Mouse (Mus musculus): ENCODE measurements at regions not wholly inside any gene's neighbourhood (a gene's known extent, or its start where the extent isn't known, plus 50 kb on each side); places are given as distances from the start of the nearest gene placed in this dataset.

DNA sequence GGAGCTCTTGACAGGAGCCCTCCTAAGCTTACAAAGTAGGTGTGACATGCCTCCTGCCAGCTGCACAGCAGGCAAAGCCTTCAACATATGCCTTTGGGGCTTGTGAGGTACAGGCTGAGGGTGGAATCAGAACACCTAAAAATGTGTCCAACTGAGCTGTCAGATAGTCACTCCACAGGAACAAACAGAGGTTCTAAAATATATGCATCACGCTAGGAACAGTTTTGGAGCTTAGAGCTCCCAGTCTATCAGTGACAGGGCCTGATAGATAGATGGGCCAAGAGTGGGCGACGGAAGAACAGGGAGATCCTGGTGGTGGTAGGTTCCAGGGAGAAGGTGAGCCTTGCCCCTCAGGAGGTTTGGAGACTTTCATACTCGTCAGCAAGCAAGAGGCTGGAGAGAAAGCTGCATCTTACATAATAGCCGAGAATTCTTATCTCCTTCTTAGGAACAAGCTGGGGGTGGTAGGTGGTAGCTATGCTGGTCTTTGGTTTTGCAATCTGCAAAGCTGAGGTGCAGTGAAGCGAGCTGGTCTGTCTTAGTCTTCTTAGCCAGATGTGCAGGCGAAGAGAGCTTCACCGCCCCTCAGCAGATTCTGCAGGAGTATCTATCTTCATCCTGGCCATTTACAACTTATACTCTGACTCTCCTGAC, 121.5 kb upstream of the Slc30a5 start:
- H3K27ac ChIP-seq (ENCODE audit: low read depth, low read length), result no peak overlapping the region
- H3K36me3 ChIP-seq (ENCODE audit: control insufficient read depth, insufficient read depth), result no peaks in the 10 kb centered on the region
- no peak for TF ChIP-seq CTCF (IDR thresholded peaks at IDR 0.05; ENCODE audit: low read depth)
- no peak overlapping the region for H3K4me2 ChIP-seq (replicated peaks; ENCODE audit: low read depth)
- WGBS, result 75% methylated on average over 8 of the region's 8 CpGs
- no peaks in the 10 kb centered on the region for H3K27me3 ChIP-seq (replicated peaks; ENCODE audit: control insufficient read depth, insufficient read depth, low read length)
- no peak for ATAC-seq
- H3K9me3 ChIP-seq (ENCODE audit: control insufficient read depth), result no peaks in the 10 kb centered on the region
- H3K9ac ChIP-seq (ENCODE audit: low read depth, low read length), result no peak overlapping the region
- no peaks in the 10 kb centered on the region for H3K4me1 ChIP-seq (replicated peaks; ENCODE audit: control insufficient read depth, insufficient read depth, low read length)
- no peak overlapping the region for H3K4me3 ChIP-seq (ENCODE audit: low read depth, low read length)

- H3K4me3 ChIP-seq (ENCODE audit: low read depth, low read length), result no peak overlapping the region
- H3K4me1 ChIP-seq (replicated peaks; ENCODE audit: control insufficient read depth, insufficient read depth, low read length), result no peaks in the 10 kb centered on the region
- H3K9me3 ChIP-seq (ENCODE audit: control insufficient read depth), result no peaks in the 10 kb centered on the region
- no peak overlapping the region for H3K9ac ChIP-seq (ENCODE audit: low read depth, low read length)
- no peaks in the 10 kb centered on the region for H3K27me3 ChIP-seq (replicated peaks; ENCODE audit: control insufficient read depth, insufficient read depth, low read length)
- ATAC-seq, result no peak
- 58% methylated on average over 1 of the region's 1 CpGs for WGBS
- no peaks in the 10 kb centered on the region for H3K36me3 ChIP-seq (ENCODE audit: control insufficient read depth, insufficient read depth)
- H3K27ac ChIP-seq (ENCODE audit: low read depth, low read length), result no peak overlapping the region
- TF ChIP-seq CTCF (IDR thresholded peaks at IDR 0.05; ENCODE audit: low read depth), result no peak
- H3K4me2 ChIP-seq (replicated peaks; ENCODE audit: low read depth), result no peak overlapping the region
Observed at GRCm38 (mm10) chr13:100954106-100954505, 120.9 kb upstream of the Slc30a5 start.

GRCm38 (mm10) chr13:100951185-100951508, 117.9 kb upstream of the Slc30a5 start:
- ATAC-seq, result no peak
- no peak overlapping the region for H3K9ac ChIP-seq (ENCODE audit: low read depth, low read length)
- no peak overlapping the region for H3K4me2 ChIP-seq (replicated peaks; ENCODE audit: low read depth)
- no peaks in the 10 kb centered on the region for H3K36me3 ChIP-seq (ENCODE audit: control insufficient read depth, insufficient read depth)
- TF ChIP-seq CTCF (IDR thresholded peaks at IDR 0.05; ENCODE audit: low read depth), result no peak
- no peak overlapping the region for H3K27ac ChIP-seq (ENCODE audit: low read depth, low read length)
- H3K4me1 ChIP-seq (replicated peaks; ENCODE audit: control insufficient read depth, insufficient read depth, low read length), result no peaks in the 10 kb centered on the region
- no peak overlapping the region for H3K4me3 ChIP-seq (ENCODE audit: low read depth, low read length)
- H3K27me3 ChIP-seq (replicated peaks; ENCODE audit: control insufficient read depth, insufficient read depth, low read length), result no peaks in the 10 kb centered on the region
- no peaks in the 10 kb centered on the region for H3K9me3 ChIP-seq (ENCODE audit: control insufficient read depth)
- 89% methylated on average over 1 of the region's 1 CpGs for WGBS

DNA sequence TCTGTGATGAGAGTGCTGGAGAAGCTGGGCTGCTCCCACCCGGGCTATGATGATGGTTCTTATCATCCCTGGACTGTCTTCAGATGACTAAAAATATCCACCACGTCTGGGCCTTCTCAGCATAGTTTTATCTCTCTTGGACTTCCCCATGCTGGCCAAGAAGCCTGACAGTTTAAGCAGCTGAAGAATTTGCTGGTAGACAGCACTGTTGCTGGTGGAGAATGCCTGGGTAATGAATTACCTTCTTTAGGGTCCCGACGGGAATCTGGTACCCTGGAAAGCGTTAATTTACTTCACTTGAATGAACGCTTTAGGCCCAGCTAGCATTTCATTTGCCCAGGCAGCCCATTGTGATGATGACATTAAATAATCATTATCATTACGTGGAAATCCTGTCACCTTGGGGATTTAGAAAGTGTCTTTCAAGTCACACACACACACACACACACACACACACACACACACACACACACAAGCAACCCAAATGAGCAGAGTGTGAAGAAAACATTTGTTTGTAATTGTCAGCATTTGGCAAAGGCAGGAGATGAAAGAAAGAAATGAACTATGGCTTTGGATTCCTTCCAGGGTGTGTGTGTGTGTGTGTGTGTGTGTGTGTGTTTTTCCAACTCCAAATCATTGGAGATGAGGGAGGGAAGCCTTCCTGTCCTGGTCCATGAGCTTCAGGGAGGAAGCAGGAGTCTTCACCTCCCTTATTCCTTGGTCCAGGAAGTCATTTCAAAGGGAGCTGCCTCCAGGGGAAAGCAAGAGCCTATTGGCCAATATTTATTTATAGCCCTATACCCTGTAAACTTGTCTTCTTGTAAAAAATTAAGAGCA, 117.3 kb upstream of the Slc30a5 start:
- Histone ChIP-seq H3K4me1 (replicated peaks; ENCODE audit: control insufficient read depth, insufficient read depth, low read length) (no peaks in the 10 kb centered on the region), H3K4me3 (ENCODE audit: low read depth, low read length) (no peak overlapping the region), H3K9me3 (ENCODE audit: control insufficient read depth) (no peaks in the 10 kb centered on the region), H3K27ac (ENCODE audit: low read depth, low read length) (no peak overlapping the region), H3K9ac (ENCODE audit: low read depth, low read length) (no peak overlapping the region), H3K27me3 (replicated peaks; ENCODE audit: control insufficient read depth, insufficient read depth, low read length) (no peaks in the 10 kb centered on the region), H3K36me3 (ENCODE audit: control insufficient read depth, insufficient read depth) (no peaks in the 10 kb centered on the region), H3K4me2 (replicated peaks; ENCODE audit: low read depth) (no peak overlapping the region)
- ATAC-seq, result no peak
- no peak for TF ChIP-seq CTCF (IDR thresholded peaks at IDR 0.05; ENCODE audit: low read depth)
- 63% methylated on average over 7 of the region's 7 CpGs for WGBS

DNA sequence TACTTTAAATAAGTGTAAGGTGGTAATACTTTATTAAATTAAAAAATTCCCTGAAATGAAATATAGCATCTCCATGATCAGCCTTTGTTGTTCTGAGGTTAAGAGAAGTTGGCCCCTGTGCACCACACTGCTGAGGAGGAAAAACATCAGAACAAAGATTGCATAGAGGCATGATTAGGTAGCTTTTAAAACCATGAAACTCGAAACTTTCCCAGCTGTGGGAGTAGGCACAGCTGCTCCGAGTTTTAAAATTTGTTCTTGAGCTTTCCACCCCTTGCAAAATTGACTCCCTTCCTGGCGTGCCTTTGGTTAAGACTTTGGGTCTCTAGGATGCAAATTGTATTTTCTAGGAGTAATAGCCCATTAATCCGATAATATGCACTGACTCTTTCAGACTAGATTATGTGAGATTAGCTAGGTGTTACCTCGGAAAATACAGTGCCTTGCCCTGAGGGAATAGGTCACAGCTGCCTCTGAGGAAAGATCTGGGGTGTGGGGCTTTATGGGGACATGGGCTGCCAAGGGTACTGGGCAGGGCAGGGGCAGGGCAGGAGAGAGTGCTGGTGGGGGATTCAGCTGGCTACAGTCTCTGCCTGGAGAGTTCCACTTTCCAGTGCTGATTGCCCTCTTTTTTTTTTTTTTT, 110.1 kb upstream of the Slc30a5 start:
- H3K9me3 ChIP-seq (ENCODE audit: control insufficient read depth), result no peaks in the 10 kb centered on the region
- H3K36me3 ChIP-seq (ENCODE audit: control insufficient read depth, insufficient read depth), result no peaks in the 10 kb centered on the region
- ATAC-seq, result no peak
- H3K4me2 ChIP-seq (replicated peaks; ENCODE audit: low read depth), result no peak overlapping the region
- H3K27ac ChIP-seq (ENCODE audit: low read depth, low read length), result no peak overlapping the region
- no peaks in the 10 kb centered on the region for H3K27me3 ChIP-seq (replicated peaks; ENCODE audit: control insufficient read depth, insufficient read depth, low read length)
- no peak overlapping the region for H3K9ac ChIP-seq (ENCODE audit: low read depth, low read length)
- 74% methylated on average over 5 of the region's 5 CpGs for WGBS
- no peak for TF ChIP-seq CTCF (IDR thresholded peaks at IDR 0.05; ENCODE audit: low read depth)
- no peaks in the 10 kb centered on the region for H3K4me1 ChIP-seq (replicated peaks; ENCODE audit: control insufficient read depth, insufficient read depth, low read length)
- H3K4me3 ChIP-seq (ENCODE audit: low read depth, low read length), result no peak overlapping the region

DNA sequence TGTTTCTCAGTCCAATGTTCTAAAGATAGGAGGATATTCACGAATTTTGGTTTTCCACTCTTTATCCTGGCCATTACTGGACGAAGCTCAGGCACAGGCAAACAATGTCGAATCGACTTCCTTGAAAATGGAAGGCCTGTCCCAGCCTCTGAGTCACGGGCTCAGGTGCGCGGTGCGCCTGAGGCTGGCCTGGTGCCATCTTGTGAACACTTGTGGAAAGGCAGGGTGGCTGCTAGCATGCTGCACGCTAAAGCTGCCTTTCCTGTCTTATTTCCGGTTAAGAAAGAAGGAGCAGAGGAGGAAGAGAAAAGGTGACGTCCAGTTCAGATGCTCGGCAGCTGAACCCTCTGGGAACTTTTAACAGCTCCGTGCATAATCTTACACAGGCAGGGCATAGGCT, 107.6 kb upstream of the Slc30a5 start:
- H3K9me3 ChIP-seq (ENCODE audit: control insufficient read depth), result no peaks in the 10 kb centered on the region
- no peak overlapping the region for H3K4me2 ChIP-seq (replicated peaks; ENCODE audit: low read depth)
- H3K27me3 ChIP-seq (replicated peaks; ENCODE audit: control insufficient read depth, insufficient read depth, low read length), result no peaks in the 10 kb centered on the region
- no peak for ATAC-seq
- no peaks in the 10 kb centered on the region for H3K36me3 ChIP-seq (ENCODE audit: control insufficient read depth, insufficient read depth)
- H3K9ac ChIP-seq (ENCODE audit: low read depth, low read length), result no peak overlapping the region
- H3K4me3 ChIP-seq (ENCODE audit: low read depth, low read length), result no peak overlapping the region
- no peak for TF ChIP-seq CTCF (IDR thresholded peaks at IDR 0.05; ENCODE audit: low read depth)
- no peak overlapping the region for H3K27ac ChIP-seq (ENCODE audit: low read depth, low read length)
- H3K4me1 ChIP-seq (replicated peaks; ENCODE audit: control insufficient read depth, insufficient read depth, low read length), result no peaks in the 10 kb centered on the region
- 75% methylated on average over 13 of the region's 13 CpGs for WGBS

Data from intestine, postnatal 0 days (tissue).